Mouse (Mus musculus) heart, embryonic 10.5 days (tissue): ENCODE data around the gene Map2k2. TPM values are rescaled to one million over a fixed set of nuclear protein-coding genes. Genes with fewer than 3 reads are reported as not detected.

Source experiments
- DNase-seq: peaks from one replicate; pipeline ENCODE4 v3.0.0-alpha.2; 2017; ENCODE audit warnings: low spot score
- H3K27ac ChIP-seq: fragments of 300-500 bp; sonication (generic); 2 replicates; pipeline ENCODE4 v1.5.1; 2016; ENCODE audit warnings: mild to moderate bottlenecking
- H3K27me3 ChIP-seq: fragments of 300-500 bp; sonication (generic); 2 replicates; pipeline ENCODE4 v1.6.1; 2016; ENCODE audit warnings: mild to moderate bottlenecking; ENCODE audit not compliant: poor library complexity, insufficient read depth, severe bottlenecking
- H3K36me3 ChIP-seq: fragments of 300-500 bp; sonication (generic); 2 replicates; pipeline ENCODE4 v1.6.1; 2016; ENCODE audit warnings: mild to moderate bottlenecking, moderate library complexity
- H3K4me1 ChIP-seq: fragments of 300-500 bp; sonication (generic); 2 replicates; pipeline ENCODE4 v1.6.1; 2016; ENCODE audit warnings: mild to moderate bottlenecking
- H3K4me3 ChIP-seq: fragments of 300-500 bp; sonication (generic); 2 replicates; pipeline ENCODE4 v1.5.1; 2016; ENCODE audit warnings: mild to moderate bottlenecking, moderate library complexity
- H3K9me3 ChIP-seq: fragments of 300-500 bp; sonication (generic); 2 replicates; pipeline ENCODE4 v1.6.1; 2016; ENCODE audit warnings: mild to moderate bottlenecking, moderate library complexity
- WGBS: fragments of 180-500 bp; shearing (Covaris S2); methylation state at CpG from one replicate; pipeline ENCODE4 v1.1.7; 2016; 5-methylcytosine and 5-hydroxymethylcytosine counted together
- polyA plus RNA-seq: library from polyadenylated mRNA; unstranded; fragments of >200 nt; fragmentation: Nextera tagmentation; extraction: Ambion mirVana; gene quantifications from 2 replicates; pipeline ENCODE4 v1.2.1, GENCODE M21; 2016

The Map2k2 gene
- polyA plus RNA-seq, 1 experiment from 2014 or later = 196 TPM

DNA sequence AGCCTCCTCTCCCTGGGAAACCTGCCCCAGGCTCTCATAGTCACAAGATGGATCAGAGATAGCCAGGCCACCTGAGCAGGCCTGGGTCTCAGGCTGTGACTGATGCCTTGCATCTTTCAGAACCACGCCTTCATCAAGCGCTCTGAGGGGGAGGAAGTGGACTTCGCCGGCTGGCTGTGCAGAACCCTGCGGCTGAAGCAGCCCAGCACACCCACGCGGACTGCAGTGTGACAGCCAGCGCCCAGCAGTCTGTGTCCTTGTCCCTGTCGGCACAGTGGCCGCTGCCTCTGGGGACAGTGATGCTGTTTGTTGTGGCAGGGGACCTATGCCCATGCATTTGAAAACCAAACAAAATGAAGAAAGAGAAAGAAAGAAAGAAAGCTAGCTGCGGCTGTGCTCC lies 17.8 kb downstream of the Map2k2 start:
- H3K4me1 ChIP-seq = peaks cover 12% of the 10 kb centered on the region
- H3K4me3 ChIP-seq = no peak overlapping the region
- no peaks in the 10 kb centered on the region for H3K9me3 ChIP-seq
- no peak for DNase-seq
- peaks cover 4% of the 10 kb centered on the region; the same call in 1 of the 2 replicates for H3K27me3 ChIP-seq
- H3K27ac ChIP-seq = no peak overlapping the region
- peaks cover 63% of the 10 kb centered on the region for H3K36me3 ChIP-seq
- WGBS = 86% methylated on average over 11 of the region's 11 CpGs

- 1% methylated on average over 16 of the region's 16 CpGs for WGBS
- Histone ChIP-seq H3K27ac (peak overlapping the region; percentile 26; the same call in 1 of the 2 replicates), H3K36me3 (no peaks in the 10 kb centered on the region), H3K4me1 (peaks cover 50% of the 10 kb centered on the region), H3K4me3 (peak overlapping the region; percentile 93), H3K9me3 (no peaks in the 10 kb centered on the region), H3K27me3 (peaks cover 29% of the 10 kb centered on the region)
- peak; percentile 90 for DNase-seq
Measured at GRCm38 (mm10) chr10:81134181-81134587, 28.5 kb downstream of the Map2k2 start.

DNA sequence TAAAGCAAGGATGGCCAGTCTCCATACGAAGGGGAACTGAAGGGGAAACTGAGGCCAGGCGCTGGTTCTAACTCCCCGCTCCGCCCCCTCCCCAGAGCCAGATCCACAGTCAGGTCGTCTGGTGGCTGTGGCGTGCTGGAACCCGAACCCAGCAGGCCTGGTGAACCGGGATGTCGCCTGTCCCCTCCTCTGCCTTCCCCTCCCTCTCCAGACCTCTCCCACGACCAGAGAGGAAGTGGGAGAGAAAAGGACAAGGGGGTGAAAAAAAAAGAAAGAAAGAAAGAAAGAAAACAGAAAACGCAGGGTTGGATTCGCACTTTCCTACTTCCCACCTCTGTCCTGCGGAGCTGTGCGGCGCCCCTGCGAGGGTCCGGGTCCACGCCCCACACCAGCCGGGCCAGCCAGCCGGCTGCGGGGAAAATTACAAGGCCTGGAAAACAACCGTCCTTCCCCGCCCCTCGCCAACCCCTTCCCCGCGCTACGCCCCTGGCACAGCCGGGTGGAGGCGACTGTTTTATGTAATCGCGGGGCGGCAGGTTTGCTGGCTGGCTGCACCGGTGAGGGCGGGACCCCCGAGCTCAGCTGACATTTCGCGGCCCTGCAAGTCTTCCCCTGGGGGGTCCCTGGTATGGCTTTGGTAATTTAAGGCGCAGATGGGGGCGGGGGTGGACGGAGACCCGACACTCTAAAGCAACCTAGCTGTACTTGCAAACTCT lies 29.4 kb downstream of the Map2k2 start, which contains the start of gene Zbtb7a:
Gene Zbtb7a (plus strand): TSS at position 255 of the 716 bp plus-strand sequence.
- peak within 1 kb of the TSS; percentile 93 for H3K4me3 ChIP-seq
- no peaks in the 10 kb centered on the region for H3K9me3 ChIP-seq
- H3K4me1 ChIP-seq = peaks cover 50% of the 10 kb centered on the region
- H3K36me3 ChIP-seq = no peaks in the 10 kb centered on the region
- peaks cover 29% of the 10 kb centered on the region for H3K27me3 ChIP-seq
- WGBS = 3% methylated on average over 41 of the region's 41 CpGs
- H3K27ac ChIP-seq = peak within 1 kb of the TSS; percentile 98
- DNase-seq = peak; percentile 89

DNA sequence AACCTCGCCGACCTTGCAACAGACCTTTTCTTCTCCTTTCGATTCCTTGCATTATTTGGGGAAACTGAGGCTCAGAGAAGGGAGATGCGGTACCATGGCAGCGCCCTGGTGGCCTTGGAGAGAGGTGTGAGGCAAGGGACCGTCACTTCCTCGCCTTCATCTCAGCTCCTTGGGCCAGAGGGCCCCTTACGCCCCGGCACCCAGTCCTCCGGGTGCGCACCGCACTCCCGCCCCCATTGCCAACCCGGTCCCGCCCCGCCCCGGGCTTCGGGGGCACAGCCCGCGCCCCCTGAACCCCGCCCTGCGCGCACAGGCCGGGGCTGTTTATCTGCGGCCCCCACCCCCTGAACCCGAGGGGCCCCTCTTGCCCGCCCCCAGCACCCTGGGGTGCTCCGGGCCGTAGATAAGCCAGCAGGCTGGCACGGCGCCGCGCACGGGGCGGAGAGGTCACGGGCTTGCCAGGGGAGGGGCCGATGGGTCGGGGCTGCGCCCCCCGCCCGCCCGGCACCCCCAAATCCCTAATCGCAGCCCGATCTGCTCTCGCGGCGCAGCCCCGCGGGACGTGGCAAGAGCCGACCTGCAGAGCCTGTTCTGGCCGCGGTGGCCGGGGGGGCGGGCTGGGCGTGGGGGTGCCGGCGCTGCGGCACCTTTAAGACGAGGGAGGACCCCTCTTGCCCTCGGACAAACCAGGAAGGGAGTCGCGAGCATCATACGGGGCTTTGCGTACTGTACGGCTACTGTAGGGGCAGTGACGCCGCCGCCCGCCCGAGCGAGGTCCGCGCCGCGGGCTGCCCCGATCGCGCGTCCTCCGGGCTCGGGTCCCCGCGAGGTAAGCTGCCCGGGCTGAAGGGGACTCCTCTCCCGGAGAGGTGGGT lies 30.4 kb downstream of the Map2k2 start:
- under 1% methylated on average over 78 of the region's 86 CpGs for WGBS
- no peaks in the 10 kb centered on the region for H3K9me3 ChIP-seq
- peak; percentile 95 for DNase-seq
- peaks cover 29% of the 10 kb centered on the region for H3K27me3 ChIP-seq
- 0 out of 2 replicates have a peak, but pooled peaks cover 4% of the 10 kb centered on the region for H3K36me3 ChIP-seq
- peak overlapping the region; percentile 93 for H3K4me3 ChIP-seq
- peaks cover 60% of the 10 kb centered on the region for H3K4me1 ChIP-seq
- H3K27ac ChIP-seq = peak overlapping the region; percentile 98

DNA sequence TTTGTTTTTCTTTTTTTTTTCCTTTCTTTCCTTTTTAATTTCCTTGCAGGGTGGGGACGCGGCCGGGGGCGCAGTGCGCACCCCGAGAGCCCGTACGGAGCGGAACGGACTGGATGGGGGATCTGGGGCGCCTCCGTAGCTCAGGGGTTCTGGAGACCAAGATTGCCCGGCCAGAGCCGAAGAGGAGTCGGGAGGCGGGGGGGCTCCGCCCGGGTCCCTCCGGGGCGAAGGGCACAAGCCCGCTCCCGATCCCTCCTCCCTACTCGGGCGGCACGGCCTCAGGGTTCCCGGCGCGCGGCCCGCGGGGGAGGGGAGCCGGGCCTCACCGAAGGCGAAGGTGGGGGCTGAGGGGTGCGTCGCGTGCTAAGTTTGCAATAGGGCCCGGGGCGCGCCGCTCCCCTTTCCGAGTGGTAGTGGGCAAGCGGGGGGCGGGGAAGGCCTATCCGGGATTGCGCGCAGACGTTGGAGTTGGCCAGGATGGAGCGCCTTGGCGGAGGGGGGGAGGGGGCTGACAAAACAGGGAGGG lies 31.1 kb downstream of the Map2k2 start:
- peak; percentile 91 for DNase-seq
- Histone ChIP-seq H3K27me3 (peaks cover 29% of the 10 kb centered on the region), H3K4me1 (peaks cover 67% of the 10 kb centered on the region)

GRCm38 (mm10) chr10:81137252-81138130 lies 31.8 kb downstream of the Map2k2 start:
- 0 out of 2 replicates have a peak, but pooled peaks cover 8% of the 10 kb centered on the region for H3K36me3 ChIP-seq
- peak; percentile 100 for DNase-seq
- H3K27ac ChIP-seq = peak overlapping the region; percentile 98
- no peaks in the 10 kb centered on the region for H3K9me3 ChIP-seq
- H3K4me1 ChIP-seq = peaks cover 74% of the 10 kb centered on the region
- peaks cover 29% of the 10 kb centered on the region for H3K27me3 ChIP-seq
- peak overlapping the region; percentile 93 for H3K4me3 ChIP-seq
- under 1% methylated on average over 84 of the region's 89 CpGs for WGBS

More for the DNA sequence above, 31.1 kb downstream of the Map2k2 start:
- Histone ChIP-seq H3K4me3 (peak overlapping the region; percentile 93), H3K36me3 (0 out of 2 replicates have a peak, but pooled peaks cover 5% of the 10 kb centered on the region), H3K9me3 (no peaks in the 10 kb centered on the region), H3K27ac (peak overlapping the region; percentile 98)
- 0% methylated on average over 49 of the region's 50 CpGs for WGBS

- H3K27me3 ChIP-seq = peaks cover 25% of the 10 kb centered on the region
- DNase-seq = no peak
- no peaks in the 10 kb centered on the region for H3K9me3 ChIP-seq
- peak overlapping the region; percentile 98 for H3K27ac ChIP-seq
- H3K4me3 ChIP-seq = peak overlapping the region; percentile 93
- peaks cover 81% of the 10 kb centered on the region for H3K4me1 ChIP-seq
- under 1% methylated on average over 24 of the region's 24 CpGs for WGBS
- H3K36me3 ChIP-seq = peaks cover 11% of the 10 kb centered on the region
Measured at GRCm38 (mm10) chr10:81138131-81138782, 32.5 kb downstream of the Map2k2 start.

GRCm38 (mm10) chr10:81138821-81139528 lies 33.3 kb downstream of the Map2k2 start:
- Histone ChIP-seq H3K4me3 (peak overlapping the region; percentile 93), H3K9me3 (no peaks in the 10 kb centered on the region), H3K36me3 (peaks cover 18% of the 10 kb centered on the region), H3K27ac (peak overlapping the region; percentile 98), H3K4me1 (peaks cover 86% of the 10 kb centered on the region), H3K27me3 (peaks cover 22% of the 10 kb centered on the region)
- no peak for DNase-seq
- 60% methylated on average over 11 of the region's 11 CpGs for WGBS

DNA sequence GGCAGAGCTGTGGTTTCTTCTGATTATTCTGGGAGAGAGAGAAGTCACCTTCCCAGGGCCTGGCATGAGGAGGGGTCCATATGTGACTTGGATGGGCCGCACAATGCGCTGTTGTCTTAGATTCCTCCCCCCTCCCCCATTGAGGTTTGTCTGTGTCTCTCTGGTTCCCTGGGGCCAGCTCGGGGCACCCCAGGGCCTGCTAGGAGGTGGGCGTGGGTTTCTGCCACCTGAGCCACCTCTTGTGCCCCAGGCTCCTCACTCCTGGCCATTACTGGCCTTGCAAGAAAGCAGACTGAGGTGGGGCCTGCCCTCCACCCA lies 33.8 kb downstream of the Map2k2 start:
- Histone ChIP-seq H3K4me1 (peaks cover 83% of the 10 kb centered on the region), H3K9me3 (no peaks in the 10 kb centered on the region), H3K4me3 (peak overlapping the region; percentile 93), H3K27ac (peak overlapping the region; percentile 98), H3K27me3 (peaks cover 17% of the 10 kb centered on the region), H3K36me3 (peaks cover 23% of the 10 kb centered on the region)
- DNase-seq = no peak
- WGBS = 86% methylated on average over 4 of the region's 4 CpGs

DNA sequence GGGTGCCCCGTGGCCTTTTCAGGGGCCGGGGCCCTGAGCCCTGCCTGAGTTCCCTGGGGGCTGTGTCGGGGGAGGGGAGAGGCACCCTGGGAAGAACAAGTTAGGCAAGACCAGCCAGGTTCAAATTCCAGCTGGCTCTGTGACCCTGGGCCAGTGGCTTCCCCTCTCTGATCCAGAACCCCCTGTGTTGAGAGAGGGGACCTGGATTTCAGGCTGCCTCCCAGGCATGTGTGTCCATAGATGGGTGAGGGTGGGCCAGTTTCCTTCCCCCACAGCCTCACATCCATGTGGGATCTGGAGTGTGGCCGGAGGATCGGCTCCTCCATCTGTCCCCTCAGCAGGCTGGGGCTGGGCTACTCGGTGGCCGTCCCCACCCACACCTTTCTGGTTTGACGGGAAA lies 34.3 kb downstream of the Map2k2 start:
- Histone ChIP-seq H3K27ac (peak overlapping the region; percentile 98), H3K36me3 (peaks cover 28% of the 10 kb centered on the region), H3K4me1 (peaks cover 83% of the 10 kb centered on the region)

GRCm38 (mm10) chr10:81140717-81141454 lies 35.2 kb downstream of the Map2k2 start:
- Histone ChIP-seq H3K9me3 (no peaks in the 10 kb centered on the region), H3K4me3 (peak overlapping the region; percentile 93), H3K36me3 (peaks cover 37% of the 10 kb centered on the region), H3K4me1 (peaks cover 83% of the 10 kb centered on the region), H3K27ac (peak overlapping the region; percentile 98), H3K27me3 (peaks cover 3% of the 10 kb centered on the region)
- no peak for DNase-seq
- WGBS = 61% methylated on average over 10 of the region's 10 CpGs

More for the DNA sequence above, 34.3 kb downstream of the Map2k2 start:
- WGBS = 53% methylated on average over 8 of the region's 8 CpGs
- no peak for DNase-seq
- H3K4me3 ChIP-seq = peak overlapping the region; percentile 93
- peaks cover 12% of the 10 kb centered on the region for H3K27me3 ChIP-seq
- H3K9me3 ChIP-seq = no peaks in the 10 kb centered on the region
